Mouse (Mus musculus): ENCODE measurements at regions not wholly inside any gene's neighbourhood (a gene's known extent, or its start where the extent isn't known, plus 50 kb on each side); places are given as distances from the start of the nearest gene placed in this dataset.

DNA sequence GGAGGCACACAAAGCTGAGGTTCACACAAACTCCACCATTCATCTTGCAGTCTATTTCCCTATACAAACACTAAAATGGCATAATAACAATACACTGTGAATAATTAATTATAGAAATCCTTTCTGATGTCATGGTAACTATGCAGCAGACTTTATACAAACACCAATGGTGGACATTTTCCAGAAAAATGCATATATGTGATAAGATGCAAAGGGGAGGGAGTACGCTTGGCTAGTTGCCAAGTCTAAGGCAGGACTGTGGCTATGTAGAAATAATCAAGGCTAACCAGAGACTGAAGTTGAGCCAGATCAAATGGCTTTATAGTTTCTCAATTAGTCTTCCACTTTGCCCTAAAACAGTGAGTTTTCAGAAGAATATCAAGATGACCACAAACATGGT, 1437.3 kb downstream of the Fam181b start:
- no peak for TF ChIP-seq CTCF (conservative IDR thresholded peaks at IDR 0.05; ENCODE audit: low read length)
- TF ChIP-seq POU5F1 (IDR thresholded peaks at IDR 0.05; ENCODE audit: borderline replicate concordance, low read length), result no peak

Data from E14TG2a.4 (cell line).